Mouse (Mus musculus) erythroblast, embryonic 14.5 days (primary cell): ENCODE data around the gene Tspan11. TPM values are rescaled to one million over a fixed set of nuclear protein-coding genes. Genes with fewer than 3 reads are reported as not detected.

Source experiments
- H3K27me3 ChIP-seq: 2 replicates; pipeline ENCODE4 v1.6.1; 2012; ENCODE audit warnings: inconsistent platforms; ENCODE audit not compliant: control insufficient read depth
- H3K36me3 ChIP-seq: 2 replicates; pipeline ENCODE4 v1.6.1; 2012; ENCODE audit warnings: mild to moderate bottlenecking, inconsistent platforms; ENCODE audit not compliant: control insufficient read depth
- H3K4me1 ChIP-seq: 2 replicates; pipeline ENCODE4 v1.6.1; 2012; ENCODE audit warnings: inconsistent platforms; ENCODE audit not compliant: control insufficient read depth
- H3K4me3 ChIP-seq: replicated peaks from 2 replicates; pipeline ENCODE3; 2012; ENCODE audit warnings: moderate library complexity, mild to moderate bottlenecking, inconsistent platforms
- H3K9me3 ChIP-seq: 2 replicates; pipeline ENCODE4 v1.6.1; 2012; ENCODE audit warnings: low read length, inconsistent platforms, mixed read lengths; ENCODE audit not compliant: control insufficient read depth
- GATA1 ChIP-seq: IDR thresholded peaks from 2 replicates; pipeline ENCODE4 v1.6.1; 2012; ENCODE audit warnings: low read length, inconsistent platforms, mixed read lengths
- TAL1 ChIP-seq: IDR thresholded peaks from 3 replicates; pipeline ENCODE4 v1.6.1; 2012; ENCODE audit warnings: low read length, inconsistent platforms, mixed read lengths
- polyA plus RNA-seq: library from polyadenylated mRNA; stranded (reverse); fragments of >175 nt; gene quantifications from 2 replicates; pipeline ENCODE4 v1.2.3, GENCODE M21; 2012

Tspan11 gene
- not detected in 2 replicates for polyA plus RNA-seq

- H3K4me1 ChIP-seq, result no peaks in the 10 kb centered on the region
- H3K4me3 ChIP-seq, result no peak within 1 kb of the TSS
- TF ChIP-seq TAL1 (no peak), GATA1 (no peak)
- H3K9me3 ChIP-seq, result no peaks in the 10 kb centered on the region; the same call in 1 of the 2 replicates
- H3K36me3 ChIP-seq, result no peaks in the 10 kb centered on the region
- peaks cover 27% of the 10 kb centered on the region for H3K27me3 ChIP-seq
These were observed at the start of gene Tspan11 for GRCm38 (mm10) chr6:127887511-127888421. Gene Tspan11, plus strand, starts transcription at chr6:127887589.

DNA sequence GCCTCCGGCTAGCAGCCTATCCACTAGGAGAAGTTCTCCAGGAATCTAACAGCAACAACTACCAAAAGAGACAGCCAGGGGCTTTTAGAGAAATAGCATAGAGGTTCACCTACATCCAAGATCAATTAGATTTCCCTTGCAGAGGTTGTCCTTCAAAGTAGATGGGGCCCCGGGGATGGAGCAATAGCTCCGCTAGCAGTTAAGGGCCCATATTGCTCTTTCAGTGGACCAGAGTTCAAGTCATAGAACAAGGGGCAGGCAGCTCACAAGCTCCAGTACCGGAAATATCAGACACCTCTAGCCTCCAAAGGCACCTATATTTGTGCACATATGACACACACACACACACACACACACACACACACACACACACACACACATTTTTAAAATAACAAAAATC is 49.5 kb upstream of the Tspan11 start:
- no peak for TF ChIP-seq TAL1
- TF ChIP-seq GATA1, result no peak
- Histone ChIP-seq H3K36me3 (no peaks in the 10 kb centered on the region), H3K4me1 (no peaks in the 10 kb centered on the region), H3K4me3 (no peak overlapping the region), H3K27me3 (no peaks in the 10 kb centered on the region), H3K9me3 (no peaks in the 10 kb centered on the region)

DNA sequence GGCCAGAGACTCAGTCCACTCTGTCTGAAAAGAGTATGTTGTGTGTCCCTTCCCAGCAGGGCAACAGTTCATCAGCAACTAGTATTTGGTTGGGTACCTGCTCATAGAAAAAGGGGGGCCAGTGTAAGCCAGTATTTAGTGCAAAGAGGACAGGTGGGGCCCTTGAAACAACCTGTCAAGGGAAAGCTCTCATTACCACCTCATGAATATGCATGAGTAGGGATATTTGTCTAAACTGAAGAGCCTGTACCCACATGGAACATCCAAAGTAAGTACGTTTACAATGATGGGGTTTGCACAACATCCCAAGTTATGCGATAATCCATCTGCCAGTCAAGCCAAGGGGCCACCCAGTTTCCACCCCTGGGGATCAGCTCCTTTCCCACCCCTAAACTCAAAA is 47.9 kb upstream of the Tspan11 start:
- H3K9me3 ChIP-seq, result no peaks in the 10 kb centered on the region
- H3K27me3 ChIP-seq, result no peaks in the 10 kb centered on the region
- H3K4me3 ChIP-seq, result no peak overlapping the region
- no peak for TF ChIP-seq GATA1
- no peak for TF ChIP-seq TAL1
- H3K36me3 ChIP-seq, result no peaks in the 10 kb centered on the region
- H3K4me1 ChIP-seq, result no peaks in the 10 kb centered on the region

GRCm38 (mm10) chr6:127840171-127840570 is 47.2 kb upstream of the Tspan11 start:
- Histone ChIP-seq H3K9me3 (no peaks in the 10 kb centered on the region), H3K36me3 (no peaks in the 10 kb centered on the region), H3K4me1 (no peaks in the 10 kb centered on the region), H3K4me3 (no peak overlapping the region), H3K27me3 (no peaks in the 10 kb centered on the region)
- TF ChIP-seq GATA1 (no peak), TAL1 (no peak)

GRCm38 (mm10) chr6:127841326-127841725 is 46.1 kb upstream of the Tspan11 start:
- H3K27me3 ChIP-seq, result no peaks in the 10 kb centered on the region
- H3K4me1 ChIP-seq, result no peaks in the 10 kb centered on the region
- TF ChIP-seq TAL1, result no peak
- no peak for TF ChIP-seq GATA1
- H3K9me3 ChIP-seq, result no peaks in the 10 kb centered on the region
- no peaks in the 10 kb centered on the region for H3K36me3 ChIP-seq
- no peak overlapping the region for H3K4me3 ChIP-seq

DNA sequence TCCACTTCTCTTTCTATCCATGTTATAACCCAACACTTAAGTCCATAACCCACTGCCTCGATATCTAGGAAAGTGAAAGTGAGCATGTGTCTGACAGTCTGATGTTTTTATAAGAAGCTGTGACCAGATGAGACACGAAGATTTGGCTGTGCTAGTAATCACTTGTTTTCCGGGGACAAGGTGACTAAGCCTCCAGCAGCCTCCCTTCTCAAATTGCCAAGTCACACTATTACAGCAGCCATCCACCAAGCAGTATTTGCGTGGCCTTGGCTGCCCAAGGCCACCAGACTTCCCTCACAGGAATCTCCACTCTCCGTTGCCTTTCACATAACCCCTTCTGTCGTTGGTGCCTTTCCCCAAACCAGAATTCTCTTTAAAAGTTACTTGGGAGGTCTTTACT is 40.9 kb upstream of the Tspan11 start:
- H3K4me3 ChIP-seq, result no peak overlapping the region
- H3K9me3 ChIP-seq, result no peaks in the 10 kb centered on the region
- H3K36me3 ChIP-seq, result no peaks in the 10 kb centered on the region
- no peaks in the 10 kb centered on the region for H3K27me3 ChIP-seq
- TF ChIP-seq TAL1, result no peak
- no peak for TF ChIP-seq GATA1
- no peaks in the 10 kb centered on the region for H3K4me1 ChIP-seq

DNA sequence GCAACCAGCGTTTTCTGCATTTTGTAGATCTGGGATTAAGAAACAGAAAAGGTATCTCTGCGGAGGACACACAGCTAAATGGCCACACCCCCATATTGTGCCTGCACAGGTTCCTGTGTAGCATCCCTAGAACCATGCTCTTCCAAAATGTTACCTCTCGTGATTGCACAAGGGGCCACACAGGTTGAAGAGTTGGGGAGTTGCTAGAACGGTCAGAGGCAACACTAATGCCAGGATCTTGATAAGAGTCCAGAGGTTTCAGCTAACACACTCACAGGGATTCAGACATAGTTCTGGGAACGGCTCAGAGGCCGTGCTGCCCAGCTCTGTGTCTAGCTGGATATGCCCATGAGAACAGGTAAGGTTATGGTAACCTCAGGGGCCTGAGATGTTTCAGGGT is 37.9 kb upstream of the Tspan11 start:
- Histone ChIP-seq H3K9me3 (no peaks in the 10 kb centered on the region), H3K36me3 (no peaks in the 10 kb centered on the region)

GRCm38 (mm10) chr6:127851611-127852010 is 35.8 kb upstream of the Tspan11 start:
- Histone ChIP-seq H3K27me3 (no peaks in the 10 kb centered on the region), H3K36me3 (no peaks in the 10 kb centered on the region), H3K9me3 (no peaks in the 10 kb centered on the region), H3K4me3 (no peak overlapping the region), H3K4me1 (no peaks in the 10 kb centered on the region)
- no peak for TF ChIP-seq GATA1
- no peak for TF ChIP-seq TAL1

More for the DNA sequence above, 37.9 kb upstream of the Tspan11 start:
- Histone ChIP-seq H3K4me3 (no peak overlapping the region), H3K27me3 (no peaks in the 10 kb centered on the region), H3K4me1 (no peaks in the 10 kb centered on the region)
- TF ChIP-seq TAL1 (no peak), GATA1 (no peak)

- Histone ChIP-seq H3K9me3 (no peaks in the 10 kb centered on the region), H3K4me3 (no peak overlapping the region), H3K27me3 (no peaks in the 10 kb centered on the region), H3K4me1 (no peaks in the 10 kb centered on the region), H3K36me3 (no peaks in the 10 kb centered on the region)
- no peak for TF ChIP-seq TAL1
- TF ChIP-seq GATA1, result no peak
These were observed 34.1 kb upstream of the Tspan11 start for GRCm38 (mm10) chr6:127853241-127853640.
